Mouse (Mus musculus) WW6 (cell line): Measurements from ENCODE around the gene Lpar2.

Experiments
- DNase-seq: peaks from one replicate; pipeline ENCODE4 v3.0.0-alpha.2; 2013; ENCODE audit warnings: low read depth, low spot score

Lpar2 gene

DNA sequence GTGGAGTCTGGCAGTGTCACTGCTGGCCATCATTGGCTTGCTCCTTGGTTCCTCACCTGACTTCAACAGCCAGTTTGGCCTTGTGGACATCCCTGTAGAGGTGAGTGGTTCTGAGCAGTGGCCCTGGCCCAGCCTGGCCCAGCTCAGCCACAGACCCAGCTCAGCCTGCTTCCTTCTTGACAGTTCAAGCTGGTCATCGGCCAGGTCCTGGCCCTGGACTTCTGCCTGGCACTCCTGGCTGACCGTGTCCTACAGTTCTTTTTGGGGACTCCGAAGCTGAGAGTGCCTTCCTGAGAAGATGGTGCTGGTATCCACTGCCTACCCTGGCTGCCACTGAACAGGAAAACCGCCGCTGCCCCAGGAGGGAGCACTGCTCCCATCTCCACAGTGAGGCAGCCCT lies 15.0 kb upstream of the Lpar2 start:
- DNase-seq, result no peak

DNA sequence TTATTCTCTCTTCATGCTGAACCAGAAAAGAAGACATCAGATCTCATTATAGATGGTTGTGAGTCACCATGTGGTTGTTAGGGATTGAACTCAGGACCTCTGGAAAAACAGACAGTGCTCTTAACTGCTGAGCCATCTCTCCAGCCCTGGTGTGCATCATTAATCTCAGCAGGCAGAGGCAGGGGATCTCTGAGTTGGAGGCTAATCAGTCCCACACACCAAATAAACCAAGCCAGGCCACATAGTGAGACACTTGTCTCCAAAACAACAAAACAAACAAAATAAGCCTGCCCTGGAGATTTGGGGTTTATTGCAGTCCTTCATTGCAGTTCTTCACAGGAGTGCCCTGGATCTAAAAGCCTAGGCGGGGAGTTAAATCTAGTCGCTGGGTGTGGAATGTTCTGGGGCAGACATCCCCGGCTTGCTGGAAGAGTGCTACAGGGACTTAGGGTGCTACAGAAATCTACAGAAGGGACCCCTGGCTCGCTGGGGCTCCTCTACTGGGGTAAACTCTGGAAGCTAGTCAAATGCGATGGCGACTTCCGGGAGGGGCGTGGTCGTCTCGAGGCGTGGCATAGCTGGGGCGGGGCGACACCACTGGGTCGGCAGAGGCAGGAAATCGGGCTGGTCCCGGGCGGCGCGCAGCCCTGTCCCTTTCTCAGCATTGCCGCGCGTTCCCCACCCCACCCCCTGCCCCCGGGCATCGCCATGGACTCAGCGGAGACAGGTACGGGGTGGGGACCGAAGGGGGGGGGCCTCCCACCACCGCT lies 13.9 kb upstream of the Lpar2 start, which contains the start of gene Gmip:
Gene Gmip (plus strand): TSS at position 586 of the 770 bp plus-strand sequence.
- no peak for DNase-seq

DNA sequence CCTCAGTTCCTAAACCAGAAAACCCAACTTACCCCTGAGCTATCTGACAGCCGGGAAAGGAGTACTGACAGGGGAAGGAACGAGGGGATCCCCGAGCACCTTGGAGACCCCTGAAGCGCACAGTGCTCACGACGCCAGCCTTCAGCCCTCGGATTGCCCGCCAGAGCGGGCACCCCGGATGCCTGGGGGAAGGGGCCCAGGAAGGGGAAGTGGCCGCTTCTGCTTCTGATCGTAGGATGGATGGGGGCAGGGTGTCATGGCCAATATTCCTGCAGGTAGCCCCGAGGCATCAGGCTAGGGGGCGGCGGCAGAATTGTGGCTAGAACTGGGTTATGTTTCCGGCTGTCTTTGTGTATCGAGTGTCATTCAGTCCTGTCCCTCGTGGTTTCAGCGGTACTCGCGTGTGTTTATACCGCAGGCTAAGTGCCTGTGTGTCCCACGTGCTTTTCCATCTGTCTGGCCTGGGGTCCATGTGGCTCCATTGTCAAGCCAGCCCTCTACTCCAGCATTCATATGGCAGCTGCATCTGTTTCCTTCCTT lies 13.3 kb upstream of the Lpar2 start:
- DNase-seq, result no peak

DNA sequence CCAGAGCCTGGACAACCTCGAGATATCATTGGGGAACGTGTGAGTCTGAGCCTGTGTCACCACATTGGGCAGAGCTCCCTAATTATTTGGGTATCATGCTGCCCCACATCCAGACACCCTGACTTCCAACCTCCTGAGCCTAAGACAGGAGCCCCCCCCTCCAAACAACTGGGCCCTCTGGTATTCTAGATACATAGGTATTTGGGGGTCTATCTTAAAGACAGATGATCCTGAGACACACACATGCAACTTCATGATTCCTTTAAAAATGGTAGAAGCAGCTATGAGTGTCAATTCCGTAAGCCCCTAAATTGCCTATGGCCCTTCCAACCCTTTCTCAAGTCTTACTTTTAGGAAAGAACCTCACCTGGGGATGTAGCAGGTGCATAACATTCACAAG lies 12.4 kb upstream of the Lpar2 start:
- no peak for DNase-seq

DNA sequence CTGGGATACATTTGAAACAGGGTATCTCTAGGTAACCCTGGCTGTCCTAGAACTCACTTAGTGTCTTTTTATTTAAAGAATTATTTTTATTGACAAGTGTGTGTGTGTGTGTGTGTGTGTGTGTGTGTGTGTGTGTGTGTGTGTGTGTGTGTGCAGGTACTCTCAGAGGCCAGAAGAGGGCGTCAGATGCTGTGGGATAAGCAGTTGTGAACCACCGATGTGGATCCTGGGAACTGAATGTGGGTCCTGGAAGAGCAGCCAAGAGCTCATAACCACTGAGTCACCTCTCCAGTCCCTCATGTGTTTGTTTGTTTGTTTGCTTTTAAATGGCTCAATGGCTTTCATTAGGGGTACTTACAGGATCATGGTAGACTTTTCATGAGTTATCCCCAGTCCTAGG lies 7.3 kb upstream of the Lpar2 start:
- no peak for DNase-seq

DNA sequence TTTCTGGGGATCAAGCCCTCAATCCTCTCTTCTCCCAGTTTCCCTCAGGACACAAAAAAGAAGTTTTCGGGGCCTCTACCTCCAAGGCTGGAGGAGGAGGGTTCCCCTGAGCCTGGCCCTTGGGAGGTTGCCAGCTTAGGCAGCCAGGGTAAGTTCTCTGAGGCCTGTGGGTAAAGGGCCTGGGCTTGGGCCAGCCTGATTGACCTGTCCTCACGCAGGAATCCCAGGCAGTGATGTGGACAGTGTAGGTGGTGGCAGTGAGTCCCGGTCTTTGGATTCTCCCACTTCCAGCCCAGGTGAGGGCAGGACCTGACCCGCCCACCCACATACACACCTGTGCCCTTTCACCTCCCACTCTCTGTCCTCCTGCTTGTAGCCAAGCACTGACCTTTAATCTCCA lies 6.8 kb upstream of the Lpar2 start:
- DNase-seq, result no peak

DNA sequence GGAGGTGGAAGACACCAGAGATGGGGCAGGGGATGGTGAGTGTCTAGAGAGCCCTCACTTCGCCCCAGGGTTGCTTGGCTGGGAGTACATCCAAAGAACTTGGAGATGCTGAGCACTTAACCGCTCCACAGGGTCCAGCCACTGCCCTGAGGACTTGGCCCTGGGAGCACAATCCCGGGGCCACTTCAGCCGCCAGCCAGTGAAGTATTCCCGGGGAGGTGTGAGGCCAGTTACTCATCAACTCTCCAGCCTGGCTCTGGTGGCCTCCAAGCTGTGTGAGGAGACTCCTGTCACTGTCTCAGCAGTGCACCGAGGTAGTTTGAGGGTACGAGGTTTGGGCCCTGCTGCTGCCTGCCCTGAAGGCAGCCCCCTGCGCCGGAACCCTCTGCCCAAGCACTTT lies 1.8 kb upstream of the Lpar2 start:
- no peak for DNase-seq

DNA sequence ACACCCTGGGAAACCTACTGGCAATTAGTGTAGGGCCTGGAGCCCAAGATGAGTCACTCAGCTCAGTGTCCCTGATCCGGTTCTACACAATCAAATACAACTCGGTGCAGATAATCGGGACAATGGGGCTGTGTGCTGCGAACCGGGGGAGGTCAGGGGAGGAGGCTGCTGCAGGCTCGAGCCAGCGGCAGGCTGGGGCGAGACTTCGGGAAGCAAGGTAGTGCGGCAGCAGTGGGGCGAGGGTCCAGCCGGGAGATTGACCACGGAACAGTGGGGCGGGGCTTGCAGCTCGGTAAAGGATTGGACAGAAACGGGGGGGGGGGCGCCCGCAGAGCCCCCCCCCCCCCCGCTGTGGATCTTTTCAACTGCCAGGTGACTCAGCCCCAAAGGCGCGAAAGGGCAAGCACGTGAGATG lies 251 bp upstream of the Lpar2 start:
- DNase-seq, result no peak

DNA sequence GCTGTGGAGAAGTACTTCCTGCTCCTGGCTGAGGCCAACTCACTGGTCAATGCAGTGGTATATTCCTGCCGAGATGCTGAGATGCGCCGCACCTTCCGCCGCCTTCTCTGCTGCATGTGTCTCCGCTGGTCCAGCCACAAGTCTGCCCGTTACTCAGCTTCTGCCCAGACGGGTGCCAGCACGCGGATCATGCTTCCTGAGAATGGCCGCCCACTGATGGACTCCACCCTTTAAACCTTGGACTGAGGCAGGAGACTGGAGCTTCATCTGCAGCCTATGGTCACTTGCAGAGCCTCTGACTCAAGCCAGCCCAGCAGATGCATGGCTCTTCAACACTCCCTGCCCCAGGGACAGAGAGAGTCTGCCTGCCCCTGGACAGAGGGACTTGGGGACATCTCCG lies 4.1 kb downstream of the Lpar2 start:
- DNase-seq, result no peak

DNA sequence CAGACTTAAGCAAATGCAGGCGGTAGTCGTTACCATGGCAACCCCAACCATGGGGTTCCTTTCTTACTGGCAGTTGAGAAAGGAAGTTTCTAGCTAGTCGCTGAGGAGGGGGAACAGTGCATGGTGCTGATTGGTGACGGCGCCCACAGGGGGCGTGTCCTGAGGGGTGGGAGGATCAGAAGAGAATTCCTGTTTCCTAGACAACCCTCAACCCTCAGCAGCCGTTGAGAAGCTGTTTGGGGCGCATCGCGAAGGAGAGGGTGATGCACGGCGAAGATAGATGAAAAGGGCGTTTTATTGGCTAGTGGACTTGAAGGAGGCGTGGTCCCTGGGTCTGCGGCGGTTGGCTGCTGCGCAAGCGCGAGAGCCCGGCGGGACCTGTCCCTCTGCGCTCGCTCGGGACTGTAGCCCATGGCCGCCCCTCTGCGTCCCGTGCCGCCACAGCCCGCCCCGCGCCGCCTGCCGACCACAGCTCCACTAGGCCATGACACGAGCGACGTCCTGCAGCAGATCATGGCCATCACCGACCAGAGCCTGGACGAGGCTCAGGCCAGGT lies 10.1 kb downstream of the Lpar2 start, which contains the start of gene Pbx4:
Gene Pbx4 (plus strand): TSS at position 194 of the 556 bp plus-strand sequence.
- DNase-seq, result peak; percentile 98

DNA sequence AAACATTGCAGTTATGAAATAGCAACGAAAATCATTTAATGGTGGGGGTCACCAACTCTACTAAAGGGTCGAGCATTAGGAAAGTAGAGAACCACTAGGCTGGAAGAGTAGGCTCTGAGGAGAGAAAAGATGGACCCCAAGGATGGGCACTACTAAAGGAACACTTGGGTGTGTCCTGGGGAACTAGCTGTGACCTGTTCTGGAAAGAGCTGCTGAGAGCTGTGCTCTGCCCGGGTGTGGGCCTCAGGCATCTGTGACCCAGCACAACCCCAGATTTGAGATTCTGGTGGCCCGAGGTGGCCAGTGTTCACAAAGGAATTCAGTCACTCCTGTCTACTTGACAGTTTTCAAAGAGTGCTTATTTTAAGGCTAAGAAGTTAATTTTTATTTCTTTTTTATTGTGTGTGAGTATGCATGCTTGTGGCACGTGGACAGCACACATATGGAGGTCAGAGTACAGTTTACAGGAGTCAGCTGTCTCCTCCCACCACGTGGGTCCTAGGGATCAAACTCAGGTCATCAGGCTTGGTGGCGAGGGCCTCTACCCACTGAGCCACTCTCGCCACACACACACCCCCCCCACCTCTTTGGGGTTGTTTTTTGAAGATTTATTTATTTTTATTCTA lies 14.9 kb downstream of the Lpar2 start:
- no peak for DNase-seq

DNA sequence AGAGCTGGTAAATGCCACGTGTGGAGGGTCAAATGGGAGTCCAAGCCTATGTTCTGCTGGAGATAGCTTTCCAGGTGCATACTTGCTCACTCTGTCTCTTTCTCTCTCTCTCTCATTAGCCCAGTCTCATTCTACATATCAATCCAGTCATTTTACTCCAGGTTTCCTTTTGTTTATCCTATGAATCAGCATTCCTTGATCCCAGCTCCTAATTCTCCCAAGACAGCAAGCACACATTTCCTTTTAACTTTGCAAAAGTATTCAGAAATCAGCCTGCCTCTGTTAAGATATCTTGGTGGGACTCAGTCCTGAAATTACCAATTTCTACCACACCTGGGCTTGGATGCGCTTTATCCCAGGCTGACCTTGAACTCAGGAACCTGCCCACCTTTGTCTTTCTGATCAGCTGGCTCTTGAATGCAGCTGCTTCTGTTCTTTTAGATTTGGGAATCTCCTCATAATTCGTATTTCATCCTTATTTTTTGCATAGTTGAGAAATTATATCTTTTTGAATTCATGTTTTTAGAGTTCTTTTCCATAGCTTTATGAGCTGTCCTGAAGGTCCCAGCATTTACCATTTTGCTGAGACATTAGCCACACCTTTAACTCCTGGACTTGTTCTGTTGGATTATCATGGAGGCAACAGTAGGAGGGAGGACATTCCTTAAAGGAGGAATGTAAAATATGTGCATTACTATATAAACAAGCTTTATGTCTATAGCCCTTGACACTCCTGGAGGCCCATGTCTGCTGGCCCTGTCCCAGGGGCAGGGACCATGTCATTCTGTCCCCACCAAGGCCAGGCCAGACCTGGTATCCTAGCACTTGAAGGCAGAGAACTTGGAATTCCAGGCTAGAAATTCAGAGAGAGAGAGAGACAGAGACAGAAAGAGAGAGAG lies 25.2 kb downstream of the Lpar2 start:
- no peak for DNase-seq

DNA sequence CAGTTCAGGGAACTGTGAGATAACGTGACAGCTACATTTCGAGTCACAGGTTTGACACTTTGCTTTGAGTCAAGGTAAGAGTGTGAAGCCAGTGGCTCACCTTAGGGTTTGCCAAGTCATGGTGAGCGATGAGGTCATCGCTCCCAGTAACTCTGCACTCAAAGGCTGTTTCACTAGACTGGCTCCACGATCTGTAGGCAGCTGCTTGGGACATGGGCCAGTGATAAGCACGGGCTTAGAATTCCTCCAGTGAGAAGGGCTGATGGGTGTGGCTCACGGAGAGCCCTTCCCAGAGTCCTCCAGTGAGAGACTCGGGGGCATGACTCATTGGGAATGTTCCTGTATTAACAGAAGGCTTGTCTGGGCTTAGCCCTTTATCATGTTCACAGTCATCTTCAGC lies 26.7 kb downstream of the Lpar2 start:
- DNase-seq, result peak; percentile 65

DNA sequence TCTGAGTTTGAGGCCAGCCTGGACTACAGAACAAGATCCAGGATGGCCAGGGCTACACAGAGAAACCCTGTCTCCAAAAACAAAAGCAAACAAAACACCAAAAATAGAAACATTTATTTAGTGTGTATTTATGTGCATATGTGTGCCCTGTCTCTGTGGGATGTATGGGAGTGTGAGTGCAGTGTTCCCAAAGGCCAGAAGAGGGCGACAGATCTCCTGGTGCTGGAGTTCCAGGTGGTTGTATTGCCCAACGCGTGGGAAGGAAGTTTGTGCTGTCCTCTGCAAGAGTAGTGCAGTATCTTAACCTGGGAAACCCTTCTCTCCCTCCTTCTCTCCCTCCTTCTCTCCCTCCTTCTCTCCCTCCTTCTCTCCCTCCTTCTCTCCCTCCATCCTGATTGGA lies 27.7 kb downstream of the Lpar2 start:
- peak; percentile 67 for DNase-seq

DNA sequence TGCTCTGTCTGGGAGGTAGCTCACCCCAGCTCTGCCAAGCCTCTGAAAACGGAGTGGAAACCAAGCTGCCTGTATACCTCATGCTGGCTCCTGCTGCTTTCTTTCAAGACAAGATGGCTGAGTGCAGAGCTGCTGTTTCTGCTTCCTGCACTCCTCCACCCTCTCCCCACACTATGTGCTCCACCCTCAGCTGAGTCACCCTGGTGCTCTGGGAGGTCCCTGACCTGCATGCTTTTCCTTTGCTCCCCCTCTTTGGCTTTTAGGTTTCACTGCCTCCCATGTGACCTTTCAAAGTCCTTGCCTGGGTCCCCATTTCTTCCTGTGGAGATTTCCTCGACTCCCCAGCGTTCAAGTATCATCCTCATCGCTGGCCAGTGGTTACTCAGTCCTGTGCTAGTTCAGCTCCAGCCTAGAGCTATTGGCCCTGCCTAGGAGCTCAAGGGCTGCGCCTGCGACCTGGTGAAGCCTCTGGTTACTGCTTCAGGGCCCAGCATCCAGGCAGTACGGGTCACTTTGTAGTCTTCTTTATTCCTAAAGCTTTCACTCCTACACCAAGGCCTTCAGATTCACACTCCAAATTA lies 28.8 kb downstream of the Lpar2 start:
- no peak for DNase-seq

DNA sequence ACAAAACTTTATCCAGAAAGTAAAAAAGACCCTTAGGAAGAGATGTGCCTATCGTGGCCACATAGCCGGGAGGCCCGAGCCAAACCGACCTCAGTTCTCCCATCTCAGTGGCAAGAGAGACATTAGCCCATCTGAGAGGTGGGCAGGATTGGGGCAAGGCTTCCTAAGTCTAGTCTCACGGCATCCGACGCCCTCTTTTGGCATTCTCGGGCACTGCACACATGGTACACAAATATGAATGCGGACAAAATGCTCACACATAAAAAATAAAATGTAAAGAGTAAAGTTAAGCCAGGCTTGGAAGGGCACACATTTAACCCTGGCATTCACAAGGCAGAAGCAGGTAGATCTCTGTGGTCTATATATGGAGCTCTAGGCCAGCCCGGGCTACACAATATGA lies 31.6 kb downstream of the Lpar2 start:
- no peak for DNase-seq

DNA sequence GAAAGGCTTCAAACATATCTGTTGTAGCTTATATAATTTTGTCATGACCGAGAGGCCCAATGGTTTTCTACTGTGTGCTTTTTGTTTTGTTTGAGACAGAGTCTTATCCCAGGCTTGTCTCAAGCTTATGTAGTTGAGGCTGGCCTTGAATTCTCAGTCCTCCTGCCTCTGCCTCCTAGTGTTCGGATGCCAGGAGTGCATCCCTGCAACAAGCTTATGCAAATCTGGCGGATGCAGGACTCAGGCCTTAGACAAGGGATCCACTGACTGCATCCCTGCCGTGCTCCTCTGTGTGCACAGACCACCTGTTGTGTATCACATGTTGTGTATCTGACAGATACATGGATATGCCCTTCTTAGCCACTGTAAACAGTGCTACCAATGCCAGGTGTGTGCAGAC lies 38.6 kb downstream of the Lpar2 start:
- no peak for DNase-seq

DNA sequence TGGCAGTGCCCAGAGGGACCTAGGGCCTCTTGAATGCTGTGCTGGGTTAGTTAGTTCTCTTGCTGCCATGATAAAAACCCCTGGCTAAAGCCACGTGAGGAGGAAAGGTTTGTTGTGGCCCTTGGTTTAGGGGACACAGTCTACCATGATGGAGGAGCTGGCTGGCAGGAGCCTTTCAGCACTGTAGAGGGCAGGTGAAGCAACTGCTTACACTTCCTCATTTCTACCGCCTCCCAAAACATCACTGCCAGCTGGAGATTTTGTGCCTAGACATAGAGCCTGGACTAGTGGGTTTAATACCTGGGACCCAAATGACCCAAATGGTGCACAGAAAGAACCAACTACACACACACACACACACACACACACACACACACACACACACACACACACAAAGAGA lies 39.0 kb downstream of the Lpar2 start:
- DNase-seq, result no peak

DNA sequence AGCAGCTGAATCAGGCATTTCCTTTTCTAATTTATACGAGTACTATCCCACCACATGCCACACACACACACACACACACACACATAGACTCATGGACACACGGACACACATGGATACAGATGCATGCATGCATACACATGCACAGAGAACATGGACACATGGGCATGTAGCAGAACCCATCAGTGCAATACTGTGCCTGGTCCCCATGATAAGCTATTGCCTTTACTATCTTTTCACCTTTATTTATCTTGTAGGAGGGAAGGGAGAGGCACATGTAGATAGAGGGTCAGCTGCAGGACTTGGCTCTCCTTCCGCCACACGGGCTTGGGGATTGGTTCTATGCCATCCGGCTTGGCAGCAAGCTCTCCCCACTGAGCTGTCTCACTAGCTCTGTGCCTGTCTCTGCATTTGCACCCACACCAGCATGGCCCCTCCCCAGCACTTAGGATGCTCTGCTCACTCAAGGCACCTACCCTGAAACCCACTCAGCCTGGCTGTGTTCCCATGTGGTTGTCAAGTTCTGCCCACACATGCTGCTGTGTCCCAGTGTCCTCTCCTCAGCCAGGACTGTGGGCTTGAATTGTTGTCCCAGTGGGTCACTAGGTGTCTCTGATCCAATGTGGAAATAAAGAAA lies 41.3 kb downstream of the Lpar2 start:
- DNase-seq, result no peak

DNA sequence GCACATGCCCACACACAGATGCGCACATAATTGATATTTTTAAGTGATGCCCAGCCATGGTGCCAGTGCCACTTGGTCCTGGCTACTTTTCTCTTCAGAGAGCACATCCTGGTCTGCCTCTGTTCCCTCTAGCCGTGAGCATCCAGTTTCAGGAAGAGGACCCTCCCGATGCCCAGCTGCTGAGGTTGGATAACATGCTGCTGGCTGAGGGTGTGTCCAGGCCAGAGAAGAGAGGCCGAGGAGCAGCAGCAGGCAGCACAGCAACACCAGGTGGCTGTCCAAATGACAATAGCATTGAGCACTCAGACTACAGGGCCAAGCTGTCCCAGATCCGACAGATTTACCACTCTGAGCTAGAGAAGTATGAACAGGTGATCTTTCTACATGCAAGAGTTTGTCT lies 42.0 kb downstream of the Lpar2 start:
- no peak for DNase-seq
